Mouse (Mus musculus) hindbrain, embryonic 13.5 days (tissue): ENCODE measurements around the gene Map3k4. TPM values are rescaled to one million over a fixed set of nuclear protein-coding genes. Genes with fewer than 3 reads are reported as not detected.

Experiments used
- ATAC-seq: fragments of 200-750 bp; cut with Nextera tagmentation; 2 replicates; pipeline ENCODE4 v1.8.0; 2017; ENCODE audit warnings: moderate TSS enrichment; ENCODE audit not compliant: low FRiP score
- H3K27ac ChIP-seq: fragments of 300-500 bp; sonication (generic); 2 replicates; pipeline ENCODE4 v1.5.1; 2015; ENCODE audit warnings: inconsistent platforms, mild to moderate bottlenecking, moderate library complexity
- H3K27me3 ChIP-seq: fragments of 300-500 bp; sonication (generic); 2 replicates; pipeline ENCODE4 v1.6.1; 2015; ENCODE audit warnings: mild to moderate bottlenecking, inconsistent platforms
- H3K36me3 ChIP-seq: fragments of 300-500 bp; sonication (generic); 2 replicates; pipeline ENCODE4 v1.6.1; 2015; ENCODE audit warnings: mild to moderate bottlenecking, inconsistent platforms
- H3K4me1 ChIP-seq: fragments of 300-500 bp; sonication (generic); replicated peaks from 2 replicates; pipeline ENCODE4 v1.6.1; 2015; ENCODE audit warnings: inconsistent platforms
- H3K4me2 ChIP-seq: fragments of 300-500 bp; sonication (generic); 2 replicates; pipeline ENCODE4 v1.6.1; 2015; ENCODE audit warnings: inconsistent platforms, mild to moderate bottlenecking, moderate library complexity
- H3K4me3 ChIP-seq: fragments of 300-500 bp; sonication (generic); 2 replicates; pipeline ENCODE4 v1.5.1; 2015; ENCODE audit warnings: mild to moderate bottlenecking, inconsistent platforms
- H3K9ac ChIP-seq: fragments of 300-500 bp; sonication (generic); 2 replicates; pipeline ENCODE4 v1.6.1; 2015; ENCODE audit warnings: mild to moderate bottlenecking, inconsistent platforms
- H3K9me3 ChIP-seq: fragments of 300-500 bp; sonication (generic); 2 replicates; pipeline ENCODE4 v1.6.1; 2016; ENCODE audit warnings: inconsistent platforms
- WGBS: fragments of 180-500 bp; shearing (Covaris S2); methylation state at CpG from one replicate; pipeline ENCODE4 v1.1.7; 2015; 5-methylcytosine and 5-hydroxymethylcytosine counted together
- polyA plus RNA-seq: library from polyadenylated mRNA; unstranded; fragments of >200 nt; fragmentation: Nextera tagmentation; extraction: Ambion mirVana; gene quantifications from 2 replicates; pipeline ENCODE4 v1.2.1, GENCODE M21; 2015

Gene Map3k4
- polyA plus RNA-seq, 1 experiment from 2014 or later, result 41.1 TPM

GRCm38 (mm10) chr17:12279810-12280209, 38.8 kb downstream of the Map3k4 start:
- WGBS, result 95% methylated on average over 10 of the region's 10 CpGs

GRCm38 (mm10) chr17:12278073-12278472, 40.5 kb downstream of the Map3k4 start:
- ATAC-seq, result no peak
- Histone ChIP-seq H3K4me2 (no peak overlapping the region), H3K4me1 (0 out of 2 replicates have a peak, but pooled peaks cover 3% of the 10 kb centered on the region), H3K9me3 (0 out of 2 replicates have a peak, but pooled peaks cover 2% of the 10 kb centered on the region), H3K36me3 (peaks cover 21% of the 10 kb centered on the region), H3K27me3 (no peaks in the 10 kb centered on the region), H3K27ac (no peak overlapping the region), H3K4me3 (no peak overlapping the region), H3K9ac (no peak overlapping the region)
- WGBS, result 92% methylated on average over 5 of the region's 5 CpGs

More at GRCm38 (mm10) chr17:12279810-12280209, 38.8 kb downstream of the Map3k4 start:
- Histone ChIP-seq H3K4me3 (no peak overlapping the region), H3K9me3 (0 out of 2 replicates have a peak, but pooled peaks cover 4% of the 10 kb centered on the region), H3K27ac (no peak overlapping the region), H3K4me2 (no peak overlapping the region), H3K4me1 (0 out of 2 replicates have a peak, but pooled peaks cover 3% of the 10 kb centered on the region), H3K36me3 (peaks cover 21% of the 10 kb centered on the region), H3K9ac (no peak overlapping the region), H3K27me3 (no peaks in the 10 kb centered on the region)
- ATAC-seq, result no peak

- no peak overlapping the region for H3K4me3 ChIP-seq
- 86% methylated on average over 4 of the region's 4 CpGs for WGBS
- H3K4me1 ChIP-seq, result 0 out of 2 replicates have a peak, but pooled peaks cover under 1% of the 10 kb centered on the region
- H3K4me2 ChIP-seq, result no peak overlapping the region
- H3K27ac ChIP-seq, result no peak overlapping the region
- no peak for ATAC-seq
- H3K9me3 ChIP-seq, result no peaks in the 10 kb centered on the region
- peaks cover 21% of the 10 kb centered on the region for H3K36me3 ChIP-seq
- H3K27me3 ChIP-seq, result no peaks in the 10 kb centered on the region
- H3K9ac ChIP-seq, result no peak overlapping the region
These were observed 41.3 kb downstream of the Map3k4 start for GRCm38 (mm10) chr17:12277297-12277696.

- 91% methylated on average over 11 of the region's 11 CpGs for WGBS
- no peak for ATAC-seq
These were observed 41.9 kb downstream of the Map3k4 start for GRCm38 (mm10) chr17:12276496-12277200.

GRCm38 (mm10) chr17:12275756-12276155, 42.8 kb downstream of the Map3k4 start:
- 59% methylated on average over 9 of the region's 9 CpGs for WGBS
- ATAC-seq, result no peak
- Histone ChIP-seq H3K4me3 (no peak overlapping the region), H3K9ac (no peak overlapping the region), H3K9me3 (no peaks in the 10 kb centered on the region), H3K27ac (no peak overlapping the region), H3K4me1 (no peaks in the 10 kb centered on the region), H3K27me3 (no peaks in the 10 kb centered on the region), H3K36me3 (peaks cover 33% of the 10 kb centered on the region), H3K4me2 (no peak overlapping the region)

More at GRCm38 (mm10) chr17:12276496-12277200, 41.9 kb downstream of the Map3k4 start:
- Histone ChIP-seq H3K4me2 (no peak overlapping the region), H3K4me1 (no peaks in the 10 kb centered on the region), H3K9ac (no peak overlapping the region), H3K9me3 (no peaks in the 10 kb centered on the region), H3K36me3 (peaks cover 24% of the 10 kb centered on the region), H3K27me3 (no peaks in the 10 kb centered on the region), H3K27ac (no peak overlapping the region), H3K4me3 (no peak overlapping the region)

- H3K9ac ChIP-seq, result no peak overlapping the region
These were observed 45.6 kb downstream of the Map3k4 start for GRCm38 (mm10) chr17:12273032-12273431.

GRCm38 (mm10) chr17:12271805-12272204, 46.8 kb downstream of the Map3k4 start:
- H3K4me2 ChIP-seq, result no peak overlapping the region
- H3K4me3 ChIP-seq, result no peak overlapping the region
- no peaks in the 10 kb centered on the region for H3K9me3 ChIP-seq
- H3K27me3 ChIP-seq, result no peaks in the 10 kb centered on the region
- peaks cover 34% of the 10 kb centered on the region for H3K36me3 ChIP-seq
- 95% methylated on average over 18 of the region's 18 CpGs for WGBS
- no peak for ATAC-seq
- H3K27ac ChIP-seq, result no peak overlapping the region
- H3K9ac ChIP-seq, result no peak overlapping the region
- H3K4me1 ChIP-seq, result peaks cover 16% of the 10 kb centered on the region

More at GRCm38 (mm10) chr17:12273032-12273431, 45.6 kb downstream of the Map3k4 start:
- ATAC-seq, result no peak
- Histone ChIP-seq H3K9me3 (no peaks in the 10 kb centered on the region), H3K36me3 (peaks cover 44% of the 10 kb centered on the region), H3K27ac (no peak overlapping the region), H3K27me3 (no peaks in the 10 kb centered on the region), H3K4me1 (peaks cover 7% of the 10 kb centered on the region), H3K4me2 (no peak overlapping the region), H3K4me3 (no peak overlapping the region)
- 88% methylated on average over 5 of the region's 5 CpGs for WGBS

GRCm38 (mm10) chr17:12268538-12268937, 50.1 kb downstream of the Map3k4 start:
- Histone ChIP-seq H3K27ac (no peak overlapping the region), H3K4me2 (no peak overlapping the region), H3K4me3 (no peak overlapping the region), H3K4me1 (peaks cover 31% of the 10 kb centered on the region), H3K9ac (peak overlapping the region; percentile 19; the same call in 1 of the 2 replicates), H3K36me3 (peaks cover 28% of the 10 kb centered on the region), H3K27me3 (no peaks in the 10 kb centered on the region), H3K9me3 (no peaks in the 10 kb centered on the region)
- WGBS, result 66% methylated on average over 10 of the region's 10 CpGs
- no peak for ATAC-seq

- Histone ChIP-seq H3K4me1 (peaks cover 31% of the 10 kb centered on the region), H3K4me2 (no peak overlapping the region), H3K4me3 (no peak overlapping the region), H3K27ac (no peak overlapping the region), H3K9me3 (no peaks in the 10 kb centered on the region), H3K9ac (peak overlapping the region; percentile 39; the same call in 1 of the 2 replicates), H3K36me3 (peaks cover 31% of the 10 kb centered on the region), H3K27me3 (no peaks in the 10 kb centered on the region)
- ATAC-seq, result no peak
- 79% methylated on average over 4 of the region's 4 CpGs for WGBS
These were observed 50.5 kb downstream of the Map3k4 start for GRCm38 (mm10) chr17:12268091-12268490.

GRCm38 (mm10) chr17:12265969-12266925, 52.3 kb downstream of the Map3k4 start:
- 60% methylated on average over 21 of the region's 21 CpGs for WGBS
- Histone ChIP-seq H3K9ac (0 out of 2 replicates have a peak overlapping the region, but pooled peaks have one; percentile 0), H3K4me2 (0 out of 2 replicates have a peak overlapping the region, but pooled peaks have one; percentile 19)

GRCm38 (mm10) chr17:12264293-12264692, 54.3 kb downstream of the Map3k4 start:
- Histone ChIP-seq H3K4me3 (no peak overlapping the region), H3K4me1 (peaks cover 31% of the 10 kb centered on the region), H3K9ac (no peak overlapping the region), H3K36me3 (peaks cover 32% of the 10 kb centered on the region), H3K27me3 (no peaks in the 10 kb centered on the region), H3K4me2 (no peak overlapping the region), H3K27ac (no peak overlapping the region), H3K9me3 (no peaks in the 10 kb centered on the region)
- 94% methylated on average over 3 of the region's 3 CpGs for WGBS
- no peak for ATAC-seq

More at GRCm38 (mm10) chr17:12265969-12266925, 52.3 kb downstream of the Map3k4 start:
- H3K36me3 ChIP-seq, result peaks cover 34% of the 10 kb centered on the region
- peak overlapping the region; percentile 71 for H3K27ac ChIP-seq
- no peaks in the 10 kb centered on the region for H3K9me3 ChIP-seq
- ATAC-seq, result peak; percentile 73
- H3K4me1 ChIP-seq, result peaks cover 31% of the 10 kb centered on the region
- H3K27me3 ChIP-seq, result no peaks in the 10 kb centered on the region
- no peak overlapping the region for H3K4me3 ChIP-seq

- 91% methylated on average over 13 of the region's 13 CpGs for WGBS
- Histone ChIP-seq H3K27ac (no peak overlapping the region), H3K4me1 (peaks cover 29% of the 10 kb centered on the region), H3K9ac (no peak overlapping the region), H3K9me3 (no peaks in the 10 kb centered on the region), H3K36me3 (peaks cover 38% of the 10 kb centered on the region), H3K4me2 (no peak overlapping the region), H3K4me3 (no peak overlapping the region), H3K27me3 (no peaks in the 10 kb centered on the region)
- no peak for ATAC-seq
These were observed 54.8 kb downstream of the Map3k4 start for GRCm38 (mm10) chr17:12263787-12264186.
